Mouse (Mus musculus) heart, embryonic 10.5 days (tissue): Measurements from ENCODE around the gene Cdc123. TPM values are rescaled to one million over a fixed set of nuclear protein-coding genes. Genes with fewer than 3 reads are reported as not detected.
"Not testable (repeated sequence)": the region's sequence is repeated elsewhere in the genome, so short reads cannot be mapped to it uniquely, and the experiment has no call there.

Source experiments
- DNase-seq: peaks from one replicate; pipeline ENCODE4 v3.0.0-alpha.2; 2017; ENCODE audit warnings: low spot score
- H3K27ac ChIP-seq: fragments of 300-500 bp; sonication (generic); 2 replicates; pipeline ENCODE4 v1.5.1; 2016; ENCODE audit warnings: mild to moderate bottlenecking
- H3K27me3 ChIP-seq: fragments of 300-500 bp; sonication (generic); 2 replicates; pipeline ENCODE4 v1.6.1; 2016; ENCODE audit warnings: mild to moderate bottlenecking; ENCODE audit not compliant: poor library complexity, insufficient read depth, severe bottlenecking
- H3K36me3 ChIP-seq: fragments of 300-500 bp; sonication (generic); 2 replicates; pipeline ENCODE4 v1.6.1; 2016; ENCODE audit warnings: mild to moderate bottlenecking, moderate library complexity
- H3K4me1 ChIP-seq: fragments of 300-500 bp; sonication (generic); 2 replicates; pipeline ENCODE4 v1.6.1; 2016; ENCODE audit warnings: mild to moderate bottlenecking
- H3K4me3 ChIP-seq: fragments of 300-500 bp; sonication (generic); 2 replicates; pipeline ENCODE4 v1.5.1; 2016; ENCODE audit warnings: mild to moderate bottlenecking, moderate library complexity
- H3K9me3 ChIP-seq: fragments of 300-500 bp; sonication (generic); 2 replicates; pipeline ENCODE4 v1.6.1; 2016; ENCODE audit warnings: mild to moderate bottlenecking, moderate library complexity
- WGBS: fragments of 180-500 bp; shearing (Covaris S2); methylation state at CpG from one replicate; pipeline ENCODE4 v1.1.7; 2016; 5-methylcytosine and 5-hydroxymethylcytosine counted together
- polyA plus RNA-seq: library from polyadenylated mRNA; unstranded; fragments of >200 nt; fragmentation: Nextera tagmentation; extraction: Ambion mirVana; gene quantifications from 2 replicates; pipeline ENCODE4 v1.2.1, GENCODE M21; 2016

Cdc123 gene
- polyA plus RNA-seq, 1 experiment from 2014 or later = 304 TPM

DNA sequence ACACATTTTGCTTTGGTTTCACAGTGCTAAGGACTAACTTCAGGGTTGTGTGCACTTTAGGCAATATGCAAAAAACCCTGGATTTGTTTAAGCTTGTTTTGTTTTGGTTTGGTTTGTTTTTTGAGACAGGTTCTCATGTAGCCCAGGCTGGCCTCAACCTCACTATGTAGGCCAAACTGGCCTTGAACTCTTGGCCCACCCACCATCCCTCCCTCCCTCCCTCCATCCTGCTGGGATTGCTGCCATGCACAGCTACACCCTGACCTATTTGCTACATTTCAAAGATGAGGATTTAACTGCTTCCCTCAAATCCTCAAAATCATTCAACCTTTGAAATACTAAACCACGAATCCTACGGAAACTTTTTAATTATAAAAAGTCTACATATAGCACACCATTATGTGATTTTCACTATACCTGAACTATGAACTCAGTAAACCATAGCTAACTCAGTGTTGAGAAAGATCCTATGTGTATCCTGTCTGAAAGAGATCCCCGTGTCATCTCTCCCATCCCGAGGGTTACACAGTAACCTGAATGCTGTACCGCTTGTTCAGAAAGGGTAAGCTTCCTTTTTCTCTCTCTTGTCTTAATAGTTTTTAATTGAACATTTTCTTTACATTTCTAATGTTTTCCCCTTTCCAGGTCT, 19.6 kb downstream of the Cdc123 start:
- WGBS = 90% methylated on average over 5 of the region's 5 CpGs
- no peaks in the 10 kb centered on the region for H3K9me3 ChIP-seq
- no peaks in the 10 kb centered on the region for H3K4me1 ChIP-seq
- H3K36me3 ChIP-seq = peaks cover 67% of the 10 kb centered on the region
- H3K27me3 ChIP-seq = no peaks in the 10 kb centered on the region
- H3K27ac ChIP-seq = no peak overlapping the region
- H3K4me3 ChIP-seq = no peak overlapping the region
- no peak for DNase-seq

GRCm38 (mm10) chr2:5824685-5825084, 20.3 kb downstream of the Cdc123 start:
- Histone ChIP-seq H3K27me3 (no peaks in the 10 kb centered on the region), H3K9me3 (no peaks in the 10 kb centered on the region), H3K4me1 (no peaks in the 10 kb centered on the region), H3K27ac (no peak overlapping the region), H3K4me3 (no peak overlapping the region), H3K36me3 (peaks cover 70% of the 10 kb centered on the region)
- WGBS = 82% methylated on average over 5 of the region's 5 CpGs
- no peak for DNase-seq

DNA sequence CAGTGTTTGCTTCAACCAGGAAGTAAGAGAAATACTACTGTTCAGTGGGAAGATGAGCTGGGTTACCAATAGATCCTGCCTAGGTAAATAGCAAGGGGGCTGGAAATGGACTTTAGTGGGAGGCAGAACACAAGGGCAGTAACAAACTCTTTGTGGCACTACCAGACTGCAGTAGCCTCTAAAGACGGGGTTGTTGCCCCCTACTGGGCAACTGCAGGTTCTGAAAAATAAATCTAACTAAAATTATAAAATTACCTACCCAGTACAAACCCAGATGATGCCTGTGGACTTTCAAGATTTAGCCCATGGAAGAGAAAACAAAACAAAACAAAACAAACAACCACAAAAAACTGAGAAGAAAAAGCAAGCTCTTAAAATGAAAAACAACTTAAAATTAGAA, 20.8 kb downstream of the Cdc123 start:
- WGBS = 40% methylated on average over 1 of the region's 1 CpGs
- H3K27ac ChIP-seq = no peak overlapping the region
- H3K36me3 ChIP-seq = peaks cover 72% of the 10 kb centered on the region

DNA sequence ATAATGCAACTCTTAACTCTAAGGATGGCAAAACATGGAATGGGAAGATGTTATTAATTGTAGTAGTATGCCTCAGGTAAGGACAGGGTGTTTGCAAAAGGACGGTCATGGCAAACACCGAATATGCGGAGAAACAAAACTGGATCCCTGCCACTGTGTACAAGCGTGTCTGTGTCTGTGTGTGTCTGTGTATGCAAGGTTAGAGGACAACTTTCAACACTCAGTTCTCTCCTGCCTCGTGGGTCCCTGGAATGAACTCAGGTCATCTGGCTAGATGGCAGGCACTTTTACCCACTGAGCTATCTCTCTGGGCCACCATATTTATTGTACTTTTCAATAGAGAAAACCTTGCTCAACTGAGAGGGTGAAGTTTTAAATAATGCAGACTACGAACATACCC, 22.5 kb downstream of the Cdc123 start:
- no peak for DNase-seq
- Histone ChIP-seq H3K9me3 (no peaks in the 10 kb centered on the region), H3K27me3 (no peaks in the 10 kb centered on the region), H3K36me3 (peaks cover 79% of the 10 kb centered on the region), H3K27ac (no peak overlapping the region), H3K4me1 (no peaks in the 10 kb centered on the region), H3K4me3 (no peak overlapping the region)
- WGBS = 95% methylated on average over 6 of the region's 6 CpGs

More for the DNA sequence above, 20.8 kb downstream of the Cdc123 start:
- DNase-seq = no peak
- H3K4me1 ChIP-seq = no peaks in the 10 kb centered on the region
- H3K4me3 ChIP-seq = no peak overlapping the region
- no peaks in the 10 kb centered on the region for H3K27me3 ChIP-seq
- no peaks in the 10 kb centered on the region for H3K9me3 ChIP-seq

- Histone ChIP-seq H3K27me3 (no peaks in the 10 kb centered on the region), H3K4me3 (no peak overlapping the region), H3K9me3 (no peaks in the 10 kb centered on the region), H3K27ac (no peak overlapping the region), H3K4me1 (no peaks in the 10 kb centered on the region), H3K36me3 (peaks cover 78% of the 10 kb centered on the region)
- DNase-seq = no peak
- 82% methylated on average over 10 of the region's 10 CpGs for WGBS
Observed at GRCm38 (mm10) chr2:5821264-5821663, 23.7 kb downstream of the Cdc123 start.

DNA sequence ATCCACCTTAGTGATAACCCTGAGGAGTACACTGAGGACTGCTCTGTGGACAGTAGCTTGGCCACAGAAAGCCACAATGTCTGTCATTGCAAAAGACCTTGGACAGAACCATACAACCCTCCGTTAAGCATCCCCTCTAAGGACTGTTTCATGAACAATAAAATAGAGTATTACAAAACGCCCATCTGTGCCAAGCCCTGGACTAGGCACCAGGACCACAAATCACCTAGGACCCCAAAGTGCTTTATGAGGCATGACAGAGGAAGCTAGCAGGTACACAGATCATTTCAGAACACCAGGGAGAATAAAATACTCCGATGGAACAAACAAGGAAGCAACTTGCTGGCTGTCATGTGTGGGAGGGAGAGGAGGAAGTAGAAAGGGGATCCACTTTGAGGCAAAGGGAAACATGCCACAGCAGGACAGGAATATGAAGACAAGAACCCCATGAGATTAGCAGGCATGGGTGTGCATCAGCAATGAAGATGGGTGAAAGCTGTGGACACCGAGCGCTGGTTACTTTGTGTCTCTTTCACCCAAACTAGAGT, 33.7 kb downstream of the Cdc123 start:
- no peak for DNase-seq
- 95% methylated on average over 5 of the region's 5 CpGs for WGBS
- Histone ChIP-seq H3K27ac (no peak overlapping the region), H3K4me1 (no peaks in the 10 kb centered on the region), H3K27me3 (no peaks in the 10 kb centered on the region), H3K4me3 (no peak overlapping the region), H3K36me3 (peaks cover 55% of the 10 kb centered on the region), H3K9me3 (no peaks in the 10 kb centered on the region)

- DNase-seq = no peak
- peaks cover 55% of the 10 kb centered on the region for H3K36me3 ChIP-seq
- H3K27me3 ChIP-seq = no peaks in the 10 kb centered on the region
- WGBS = 94% methylated on average over 5 of the region's 5 CpGs
- no peaks in the 10 kb centered on the region for H3K4me1 ChIP-seq
- H3K9me3 ChIP-seq = no peaks in the 10 kb centered on the region
- no peak overlapping the region for H3K4me3 ChIP-seq
- H3K27ac ChIP-seq = no peak overlapping the region
Observed at GRCm38 (mm10) chr2:5810036-5810718, 34.8 kb downstream of the Cdc123 start.

- DNase-seq, H3K27ac ChIP-seq, H3K27me3 ChIP-seq, H3K4me3 ChIP-seq, H3K4me1 ChIP-seq, H3K9me3 ChIP-seq: not testable (repeated sequence)
- 82% methylated on average over 3 of the region's 3 CpGs for WGBS
- peaks cover 58% of the 10 kb centered on the region for H3K36me3 ChIP-seq
Observed at GRCm38 (mm10) chr2:5806201-5806600, 38.8 kb downstream of the Cdc123 start.

DNA sequence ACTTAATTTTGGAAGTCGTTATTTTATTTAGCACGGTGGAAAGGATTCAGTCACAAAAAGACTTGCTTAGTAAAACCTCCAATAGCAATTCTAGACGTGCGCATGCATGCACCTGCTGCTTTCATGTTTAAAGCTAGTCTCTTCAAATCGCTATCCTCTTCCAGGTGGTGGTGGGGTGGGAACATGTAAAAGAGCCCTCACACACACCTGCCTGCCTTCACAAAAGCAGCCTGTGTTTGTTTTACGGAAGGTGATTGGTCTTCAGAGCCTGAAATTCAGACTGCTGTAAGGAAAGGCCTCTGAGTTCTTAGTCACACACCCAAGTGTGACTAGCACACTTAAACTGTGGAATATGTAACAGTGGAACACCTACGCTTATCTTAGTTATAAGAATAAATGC, 39.7 kb downstream of the Cdc123 start:
- Histone ChIP-seq H3K36me3 (peaks cover 60% of the 10 kb centered on the region), H3K9me3 (no peaks in the 10 kb centered on the region), H3K4me1 (0 out of 2 replicates have a peak, but pooled peaks cover 3% of the 10 kb centered on the region), H3K27ac (no peak overlapping the region), H3K27me3 (no peaks in the 10 kb centered on the region), H3K4me3 (no peak overlapping the region)
- DNase-seq = no peak
- 94% methylated on average over 7 of the region's 7 CpGs for WGBS

DNA sequence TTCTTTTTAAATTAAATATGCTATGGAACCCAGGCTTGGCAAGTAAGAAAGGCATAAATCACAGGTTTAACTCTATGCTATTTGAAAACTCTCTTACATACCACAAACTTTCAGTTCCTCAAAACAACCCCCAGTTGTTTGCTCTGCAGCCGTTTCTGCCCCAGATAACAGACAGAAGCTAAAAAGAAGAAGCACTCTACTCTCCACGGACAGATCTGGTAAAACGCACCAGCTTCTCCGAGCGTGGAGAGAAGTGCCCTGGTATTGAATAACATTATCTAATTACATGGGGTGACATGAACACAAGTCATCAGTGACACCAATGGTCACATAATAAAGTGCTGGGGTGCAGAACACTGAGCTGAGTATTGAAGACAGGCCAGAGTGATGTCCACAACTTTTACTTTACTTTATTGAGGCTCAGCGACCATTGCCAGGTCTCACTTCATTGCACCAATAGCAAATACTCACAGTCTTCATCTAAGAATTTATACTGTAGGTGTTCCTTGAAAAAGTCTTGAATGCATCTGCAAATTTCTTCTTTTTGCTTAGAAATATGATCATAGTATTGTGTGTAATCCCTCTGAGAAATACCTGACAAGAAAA, 40.4 kb downstream of the Cdc123 start:
- 0 out of 2 replicates have a peak, but pooled peaks cover 3% of the 10 kb centered on the region for H3K4me1 ChIP-seq
- no peak overlapping the region for H3K4me3 ChIP-seq
- DNase-seq = no peak
- H3K9me3 ChIP-seq = no peaks in the 10 kb centered on the region
- H3K36me3 ChIP-seq = peaks cover 60% of the 10 kb centered on the region
- no peaks in the 10 kb centered on the region for H3K27me3 ChIP-seq
- WGBS = 89% methylated on average over 6 of the region's 6 CpGs
- no peak overlapping the region for H3K27ac ChIP-seq

- 90% methylated on average over 10 of the region's 10 CpGs for WGBS
- Histone ChIP-seq H3K36me3 (peaks cover 68% of the 10 kb centered on the region), H3K4me3 (no peak overlapping the region), H3K4me1 (0 out of 2 replicates have a peak, but pooled peaks cover 3% of the 10 kb centered on the region), H3K27ac (no peak overlapping the region), H3K27me3 (no peaks in the 10 kb centered on the region), H3K9me3 (no peaks in the 10 kb centered on the region)
- DNase-seq = no peak
Observed at GRCm38 (mm10) chr2:5801927-5802590, 42.9 kb downstream of the Cdc123 start.

GRCm38 (mm10) chr2:5801182-5801640, 43.8 kb downstream of the Cdc123 start:
- H3K4me1 ChIP-seq = 0 out of 2 replicates have a peak, but pooled peaks cover 3% of the 10 kb centered on the region
- H3K9me3 ChIP-seq = no peaks in the 10 kb centered on the region
- no peak overlapping the region for H3K4me3 ChIP-seq
- peaks cover 74% of the 10 kb centered on the region for H3K36me3 ChIP-seq
- DNase-seq = no peak
- no peak overlapping the region for H3K27ac ChIP-seq
- no peaks in the 10 kb centered on the region for H3K27me3 ChIP-seq
- 73% methylated on average over 9 of the region's 9 CpGs for WGBS
